10 mouse cellular contexts compared by ENCODE assay signal in genomic region chr11:70730427-70731038, GRCm38 (mm10). TPM values are rescaled to one million over a fixed set of nuclear protein-coding genes. Genes with fewer than 3 reads are reported as not detected.
DNase-seq lines count a peak whose midpoint lies in the region; ATAC-seq and TF ChIP-seq lines count a peak whose summit lies in the region.
"Had no signal": no experiment of that assay in that cellular context is flagged by ENCODE, and none has a peak within 500 bp of the region (broad histone marks: within the 10 kb centered on the region; RNA-seq: fewer than 3 reads in every experiment).

No protein-coding gene starts in this region.

- no peaks in the 10 kb centered on the region for H3K27me3 ChIP-seq in kidney, adult 2 months (replicated peaks; ENCODE audit: control insufficient read depth, insufficient read depth, low read length)
- no peaks in the 10 kb centered on the region for H3K27me3 ChIP-seq in kidney, embryonic 15.5 days
- H3K27me3 ChIP-seq in hindbrain, embryonic 16.5 days (replicated peaks; ENCODE audit: control insufficient read depth, insufficient read depth, low read length) = no peaks in the 10 kb centered on the region
- no peaks in the 10 kb centered on the region for H3K27me3 ChIP-seq in intestine, postnatal 0 days (replicated peaks; ENCODE audit: control insufficient read depth, insufficient read depth, low read length)
- no peaks in the 10 kb centered on the region for H3K27me3 ChIP-seq in neural tube, embryonic 15.5 days (replicated peaks)

- peak overlapping the region; percentile 24 for H3K27ac ChIP-seq in kidney, adult 2 months (ENCODE audit: insufficient read depth, low read depth, low read length)
- H3K27ac ChIP-seq in kidney, embryonic 15.5 days = no peak overlapping the region
- peak overlapping the region; percentile 48 for H3K27ac ChIP-seq in hindbrain, embryonic 16.5 days (ENCODE audit: low read depth, low read length)
- H3K27ac ChIP-seq in intestine, postnatal 0 days (ENCODE audit: low read depth, low read length) = peak overlapping the region; percentile 82
- H3K27ac ChIP-seq in neural tube, embryonic 15.5 days (replicated peaks) = peak overlapping the region; percentile 61

- H3K4me1 ChIP-seq in kidney, adult 2 months (ENCODE audit: control insufficient read depth, insufficient read depth, low read length) = peaks cover 7% of the 10 kb centered on the region; the same call in 1 of the 2 replicates
- H3K4me1 ChIP-seq in kidney, embryonic 15.5 days = no peaks in the 10 kb centered on the region
- H3K4me1 ChIP-seq in hindbrain, embryonic 16.5 days (ENCODE audit: control insufficient read depth, insufficient read depth, low read depth, low read length) = no peaks in the 10 kb centered on the region
- no peaks in the 10 kb centered on the region for H3K4me1 ChIP-seq in intestine, postnatal 0 days (replicated peaks; ENCODE audit: control insufficient read depth, insufficient read depth, low read length)
- no peaks in the 10 kb centered on the region; the same call in 1 of the 2 replicates for H3K4me1 ChIP-seq in neural tube, embryonic 15.5 days

- no peaks in the 10 kb centered on the region for H3K9me3 ChIP-seq in kidney, embryonic 15.5 days (replicated peaks)
- no peaks in the 10 kb centered on the region for H3K9me3 ChIP-seq in hindbrain, embryonic 16.5 days (ENCODE audit: control insufficient read depth, low read length)
- no peaks in the 10 kb centered on the region for H3K9me3 ChIP-seq in intestine, postnatal 0 days (ENCODE audit: control insufficient read depth)
- no peaks in the 10 kb centered on the region for H3K9me3 ChIP-seq in neural tube, embryonic 15.5 days (replicated peaks)

- H3K4me3 ChIP-seq in kidney, adult 2 months (ENCODE audit: insufficient read depth, low read depth, low read length) = no peak overlapping the region
- H3K4me3 ChIP-seq in kidney, embryonic 15.5 days (replicated peaks) = no peak overlapping the region
- no peak overlapping the region for H3K4me3 ChIP-seq in hindbrain, embryonic 16.5 days (ENCODE audit: low read length)
- H3K4me3 ChIP-seq in intestine, postnatal 0 days (ENCODE audit: low read depth, low read length) = no peak overlapping the region
- H3K4me3 ChIP-seq in neural tube, embryonic 15.5 days (replicated peaks) = no peak overlapping the region
- H3K4me3 ChIP-seq: myocyte had no signal

- no peak overlapping the region for H3K4me2 ChIP-seq in kidney, embryonic 15.5 days
- H3K4me2 ChIP-seq in hindbrain, embryonic 16.5 days (ENCODE audit: low read length) = no peak overlapping the region
- peak overlapping the region; percentile 43 for H3K4me2 ChIP-seq in intestine, postnatal 0 days (replicated peaks; ENCODE audit: low read depth)
- no peak overlapping the region for H3K4me2 ChIP-seq in neural tube, embryonic 15.5 days
- H3K4me2 ChIP-seq: heart, embryonic 11.5 days had no signal

- DNase-seq in kidney, adult 2 months = peak; percentile 81
- no peak for DNase-seq in heart, postnatal 4 days
- DNase-seq in right cerebral cortex, adult 18-20 months = no peak
- DNase-seq: retina, postnatal 1 day had no signal

- WGBS in kidney, adult 2 months = 47% methylated on average over 9 of the region's 9 CpGs
- WGBS in kidney, embryonic 15.5 days = 81% methylated on average over 9 of the region's 9 CpGs
- 83% methylated on average over 9 of the region's 9 CpGs for WGBS in hindbrain, embryonic 16.5 days
- 41% methylated on average over 9 of the region's 9 CpGs for WGBS in intestine, postnatal 0 days
- WGBS in neural tube, embryonic 15.5 days = 80% methylated on average over 9 of the region's 9 CpGs

- no peak for ATAC-seq in kidney, embryonic 15.5 days (replicated peaks; ENCODE audit: low FRiP score)
- ATAC-seq in hindbrain, embryonic 16.5 days = no peak
- ATAC-seq in intestine, postnatal 0 days = peak; percentile 90
- no peak for ATAC-seq in neural tube, embryonic 15.5 days (ENCODE audit: low FRiP score)

- TF ChIP-seq POLR2A in kidney, adult 2 months (IDR thresholded peaks at IDR 0.05; ENCODE audit: low read depth, low read length) = no peak

- no peak overlapping the region for H3K9ac ChIP-seq in kidney, embryonic 15.5 days
- no peak overlapping the region for H3K9ac ChIP-seq in hindbrain, embryonic 16.5 days (ENCODE audit: low read depth, low read length)
- no peak overlapping the region for H3K9ac ChIP-seq in intestine, postnatal 0 days (ENCODE audit: low read depth, low read length)
- no peak overlapping the region for H3K9ac ChIP-seq in neural tube, embryonic 15.5 days (replicated peaks)

- H3K36me3 ChIP-seq in kidney, adult 2 months (ENCODE audit: control insufficient read depth, insufficient read depth, low read length) = peaks cover 5% of the 10 kb centered on the region
- H3K36me3 ChIP-seq in kidney, embryonic 15.5 days = peaks cover 39% of the 10 kb centered on the region
- H3K36me3 ChIP-seq in hindbrain, embryonic 16.5 days (ENCODE audit: control insufficient read depth, insufficient read depth, low read length) = peaks cover 28% of the 10 kb centered on the region
- peaks cover 38% of the 10 kb centered on the region for H3K36me3 ChIP-seq in intestine, postnatal 0 days (ENCODE audit: control insufficient read depth, insufficient read depth)
- H3K36me3 ChIP-seq in neural tube, embryonic 15.5 days = peaks cover 37% of the 10 kb centered on the region

- TF ChIP-seq CTCF in kidney, adult 2 months (conservative IDR thresholded peaks at IDR 0.05; ENCODE audit: insufficient read depth, insufficient read length, low read depth, low read length) = no peak
- TF ChIP-seq CTCF in intestine, postnatal 0 days (IDR thresholded peaks at IDR 0.05; ENCODE audit: low read depth) = no peak

RNA-seq across cellular contexts. Expression of gene Kif1c, which starts 30.2 kb away (rescaled TPM):
- polyA plus RNA-seq in kidney, adult 2 months (2012; rRNA removed) = 91.0 and 94.9 TPM in 2 replicates
- polyA plus RNA-seq in kidney, embryonic 15.5 days (2015; fragmentation: Nextera tagmentation; extraction: Ambion mirVana) = 3.5 and 3.6 TPM in 2 replicates
- 1.3 and 1.6 TPM in 2 replicates for polyA plus RNA-seq in hindbrain, embryonic 16.5 days (2015; fragmentation: Nextera tagmentation; extraction: Ambion mirVana)
- polyA plus RNA-seq in intestine, postnatal 0 days (2015; fragmentation: Nextera tagmentation; extraction: Ambion mirVana) = 4.4 and 5.4 TPM in 2 replicates
- polyA plus RNA-seq in neural tube, embryonic 15.5 days (2015; fragmentation: Nextera tagmentation; extraction: Ambion mirVana) = 1.6 and 1.7 TPM in 2 replicates
- total RNA-seq in heart, postnatal 4 days (2021) = 100 to 1,000 TPM; 238 to 241 TPM

RNA-seq across cellular contexts. Expression of gene Inca1, which starts 30.6 kb away (rescaled TPM):
- polyA plus RNA-seq in kidney, adult 2 months (2012; rRNA removed) = 5.3 and 5.4 TPM in 2 replicates
- polyA plus RNA-seq in kidney, embryonic 15.5 days (2015; fragmentation: Nextera tagmentation; extraction: Ambion mirVana) = 1.2 and 2.3 TPM in 2 replicates
- 1.2 and 1.4 TPM in 2 replicates for polyA plus RNA-seq in hindbrain, embryonic 16.5 days (2015; fragmentation: Nextera tagmentation; extraction: Ambion mirVana)
- polyA plus RNA-seq in intestine, postnatal 0 days (2015; fragmentation: Nextera tagmentation; extraction: Ambion mirVana) = 2.8 and 3.3 TPM in 2 replicates
- 1.2 and 1.4 TPM in 2 replicates for polyA plus RNA-seq in neural tube, embryonic 15.5 days (2015; fragmentation: Nextera tagmentation; extraction: Ambion mirVana)
- total RNA-seq in heart, postnatal 4 days (2021) = 1 to 10 TPM; 1.7 to 2.2 TPM

RNA-seq across cellular contexts. Expression of gene Zfp3, which starts 33.5 kb away (rescaled TPM):
- polyA plus RNA-seq in kidney, adult 2 months (2012; rRNA removed) = 1.7 and 2.4 TPM in 2 replicates
- polyA plus RNA-seq in kidney, embryonic 15.5 days (2015; fragmentation: Nextera tagmentation; extraction: Ambion mirVana) = 6.8 and 8.1 TPM in 2 replicates
- polyA plus RNA-seq in hindbrain, embryonic 16.5 days (2015; fragmentation: Nextera tagmentation; extraction: Ambion mirVana) = 16.4 and 17.1 TPM in 2 replicates
- polyA plus RNA-seq in intestine, postnatal 0 days (2015; fragmentation: Nextera tagmentation; extraction: Ambion mirVana) = 4.4 and 5.0 TPM in 2 replicates
- polyA plus RNA-seq in neural tube, embryonic 15.5 days (2015; fragmentation: Nextera tagmentation; extraction: Ambion mirVana) = 15.8 and 16.3 TPM in 2 replicates
- total RNA-seq in heart, postnatal 4 days (2021) = 10 to 100 TPM; 11.8 to 12.1 TPM

RNA-seq across cellular contexts. Expression of gene Camta2, which starts 42.6 kb away (rescaled TPM):
- polyA plus RNA-seq in kidney, adult 2 months (2012; rRNA removed) = 23.6 and 28.7 TPM in 2 replicates
- 12.8 and 14.1 TPM in 2 replicates for polyA plus RNA-seq in kidney, embryonic 15.5 days (2015; fragmentation: Nextera tagmentation; extraction: Ambion mirVana)
- polyA plus RNA-seq in hindbrain, embryonic 16.5 days (2015; fragmentation: Nextera tagmentation; extraction: Ambion mirVana) = 26.3 and 31.5 TPM in 2 replicates
- polyA plus RNA-seq in intestine, postnatal 0 days (2015; fragmentation: Nextera tagmentation; extraction: Ambion mirVana) = 11.7 and 12.3 TPM in 2 replicates
- polyA plus RNA-seq in neural tube, embryonic 15.5 days (2015; fragmentation: Nextera tagmentation; extraction: Ambion mirVana) = 25.6 and 29.0 TPM in 2 replicates
- 10 to 100 TPM; 22.2 to 23.5 TPM for total RNA-seq in heart, postnatal 4 days (2021)

Comparison
In these comparisons a context has a peak if more than half of its experiments do, and no peak if none do; other contexts are left out.
1. RNA of gene Kif1c, which starts 30.2 kb away (polyA plus RNA-seq): 91.0 to 94.9 TPM in kidney, adult 2 months; 4.4 to 5.4 TPM in intestine, postnatal 0 days, 3.5 to 3.6 TPM in kidney, embryonic 15.5 days, 1.6 to 1.7 TPM in neural tube, embryonic 15.5 days and 1.3 to 1.6 TPM in hindbrain, embryonic 16.5 days; every median in the first group is over 10 times any median in the second.